Mouse (Mus musculus): ENCODE data around the gene Tubg1. TPM values are rescaled to one million over a fixed set of nuclear protein-coding genes. Genes with fewer than 3 reads are reported as not detected.
A peak's percentile ranks its signal among the peaks of the same experiment; 100 is the strongest.

Tubg1 gene
- total RNA-seq (2014; rRNA removed) = 7.6 and 9.2 TPM in 2 replicates
- polyA plus RNA-seq (2012; rRNA removed) = 11.9 and 17.6 TPM in 2 replicates

- WGBS = under 1% methylated on average over 61 of the region's 61 CpGs
- Histone ChIP-seq H3K79me2 (ENCODE audit: control insufficient read depth, insufficient read depth, low read length) (peaks cover 23% of the 10 kb centered on the region), H3K4me3 (ENCODE audit: insufficient read depth, low read depth, low read length) (peak within 1 kb of the TSS; percentile 87), H3K4me1 (ENCODE audit: control insufficient read depth, insufficient read depth, low read length) (peaks cover 14% of the 10 kb centered on the region), H3K27me3 (ENCODE audit: control insufficient read depth, insufficient read depth, low read length) (no peaks in the 10 kb centered on the region), H3K27ac (replicated peaks; ENCODE audit: insufficient read depth, low read depth, low read length) (peak within 1 kb of the TSS; percentile 81), H3K36me3 (ENCODE audit: control insufficient read depth, insufficient read depth, low read length) (peaks cover 7% of the 10 kb centered on the region), H3K9ac (ENCODE audit: low read depth, low read length) (peak within 1 kb of the TSS; percentile 90)
- DNase-seq (ENCODE audit: extremely low read depth, low read depth, low spot score) = peak; percentile 93
- TF ChIP-seq POLR2A (IDR thresholded peaks at IDR 0.05; ENCODE audit: extremely low read depth, insufficient read depth, low read length) (peak; percentile 95), CTCF (IDR thresholded peaks at IDR 0.05; ENCODE audit: low read depth, low read length) (no peak)
These were observed at the start of gene Tubg1, which contains the start of gene Retreg3 for GRCm38 (mm10) chr11:101119761-101120544. Tubg1 (plus strand) TSS chr11:101119938. Retreg3 (minus strand) TSS chr11:101119893.

- H3K27ac ChIP-seq (replicated peaks; ENCODE audit: insufficient read depth, low read depth, low read length) = peak overlapping the region; percentile 59
- WGBS = 2% methylated on average over 36 of the region's 36 CpGs
- H3K4me1 ChIP-seq (ENCODE audit: control insufficient read depth, insufficient read depth, low read length) = peaks cover 10% of the 10 kb centered on the region
- H3K36me3 ChIP-seq (ENCODE audit: control insufficient read depth, insufficient read depth, low read length) = no peaks in the 10 kb centered on the region
- H3K79me2 ChIP-seq (ENCODE audit: control insufficient read depth, insufficient read depth, low read length) = no peaks in the 10 kb centered on the region
- no peak for DNase-seq (ENCODE audit: extremely low read depth, low read depth, low spot score)
- peak overlapping the region; percentile 86 for H3K9ac ChIP-seq (ENCODE audit: low read depth, low read length)
- H3K27me3 ChIP-seq (ENCODE audit: control insufficient read depth, insufficient read depth, low read length) = no peaks in the 10 kb centered on the region
- TF ChIP-seq POLR2A (IDR thresholded peaks at IDR 0.05; ENCODE audit: extremely low read depth, insufficient read depth, low read length) (no peak), CTCF (IDR thresholded peaks at IDR 0.05; ENCODE audit: low read depth, low read length) (no peak)
- H3K4me3 ChIP-seq (ENCODE audit: insufficient read depth, low read depth, low read length) = peak overlapping the region; percentile 85
These were observed 49.6 kb upstream of the Tubg1 start for GRCm38 (mm10) chr11:101070189-101070527.

GRCm38 (mm10) chr11:101070987-101071386 is 48.8 kb upstream of the Tubg1 start:
- TF ChIP-seq CTCF (IDR thresholded peaks at IDR 0.05; ENCODE audit: low read depth, low read length) = no peak
- peaks cover 7% of the 10 kb centered on the region for H3K4me1 ChIP-seq (ENCODE audit: control insufficient read depth, insufficient read depth, low read length)
- no peaks in the 10 kb centered on the region for H3K27me3 ChIP-seq (ENCODE audit: control insufficient read depth, insufficient read depth, low read length)
- DNase-seq (ENCODE audit: extremely low read depth, low read depth, low spot score) = no peak
- 82% methylated on average over 6 of the region's 6 CpGs for WGBS
- no peaks in the 10 kb centered on the region for H3K79me2 ChIP-seq (ENCODE audit: control insufficient read depth, insufficient read depth, low read length)
- no peak overlapping the region for H3K9ac ChIP-seq (ENCODE audit: low read depth, low read length)
- H3K4me3 ChIP-seq (ENCODE audit: insufficient read depth, low read depth, low read length) = no peak overlapping the region
- no peaks in the 10 kb centered on the region for H3K36me3 ChIP-seq (ENCODE audit: control insufficient read depth, insufficient read depth, low read length)
- H3K27ac ChIP-seq (replicated peaks; ENCODE audit: insufficient read depth, low read depth, low read length) = no peak overlapping the region

- 86% methylated on average over 14 of the region's 14 CpGs for WGBS
- peaks cover 3% of the 10 kb centered on the region; the same call in 1 of the 2 replicates for H3K4me1 ChIP-seq (ENCODE audit: control insufficient read depth, insufficient read depth, low read length)
- H3K27me3 ChIP-seq (ENCODE audit: control insufficient read depth, insufficient read depth, low read length) = no peaks in the 10 kb centered on the region
- no peak for TF ChIP-seq POLR2A (IDR thresholded peaks at IDR 0.05; ENCODE audit: extremely low read depth, insufficient read depth, low read length)
- TF ChIP-seq CTCF (IDR thresholded peaks at IDR 0.05; ENCODE audit: low read depth, low read length) = no peak
- no peaks in the 10 kb centered on the region for H3K79me2 ChIP-seq (ENCODE audit: control insufficient read depth, insufficient read depth, low read length)
- H3K27ac ChIP-seq (replicated peaks; ENCODE audit: insufficient read depth, low read depth, low read length) = no peak overlapping the region
- H3K36me3 ChIP-seq (ENCODE audit: control insufficient read depth, insufficient read depth, low read length) = no peaks in the 10 kb centered on the region
- DNase-seq (ENCODE audit: extremely low read depth, low read depth, low spot score) = no peak
- H3K9ac ChIP-seq (ENCODE audit: low read depth, low read length) = no peak overlapping the region
- H3K4me3 ChIP-seq (ENCODE audit: insufficient read depth, low read depth, low read length) = no peak overlapping the region
These were observed 47.8 kb upstream of the Tubg1 start for GRCm38 (mm10) chr11:101071810-101072428.

GRCm38 (mm10) chr11:101078121-101078520 is 41.6 kb upstream of the Tubg1 start, which contains the start of gene Hsd17b1:
Hsd17b1 (plus strand) TSS chr11:101078411.
- Histone ChIP-seq H3K9ac (ENCODE audit: low read depth, low read length) (no peak within 1 kb of the TSS), H3K79me2 (ENCODE audit: control insufficient read depth, insufficient read depth, low read length) (no peaks in the 10 kb centered on the region), H3K4me1 (ENCODE audit: control insufficient read depth, insufficient read depth, low read length) (peaks cover 9% of the 10 kb centered on the region), H3K27me3 (ENCODE audit: control insufficient read depth, insufficient read depth, low read length) (no peaks in the 10 kb centered on the region), H3K4me3 (ENCODE audit: insufficient read depth, low read depth, low read length) (no peak within 1 kb of the TSS), H3K36me3 (ENCODE audit: control insufficient read depth, insufficient read depth, low read length) (no peaks in the 10 kb centered on the region), H3K27ac (replicated peaks; ENCODE audit: insufficient read depth, low read depth, low read length) (no peak within 1 kb of the TSS)
- DNase-seq (ENCODE audit: extremely low read depth, low read depth, low spot score) = no peak
- WGBS = 82% methylated on average over 9 of the region's 9 CpGs
- TF ChIP-seq CTCF (IDR thresholded peaks at IDR 0.05; ENCODE audit: low read depth, low read length) (no peak), POLR2A (IDR thresholded peaks at IDR 0.05; ENCODE audit: extremely low read depth, insufficient read depth, low read length) (no peak)
